Mouse (Mus musculus) brain, embryonic 14.5 days (tissue): ENCODE measurements around the gene Pth2.

ENCODE experiments used
- CTCF ChIP-seq: fragments of 200-500 bp; IDR thresholded peaks from 2 replicates; pipeline ENCODE4 v1.5.1; 2012; ENCODE audit warnings: inconsistent platforms, mild to moderate bottlenecking, moderate library complexity, borderline replicate concordance; ENCODE audit not compliant: insufficient read depth, insufficient read length; ENCODE audit errors: extremely low read depth
- POLR2A ChIP-seq: fragments of 200-500 bp; IDR thresholded peaks from 2 replicates; pipeline ENCODE4 v1.6.1; 2012; ENCODE audit warnings: mild to moderate bottlenecking, inconsistent platforms, borderline replicate concordance; ENCODE audit not compliant: poor library complexity, insufficient read depth, insufficient read length, severe bottlenecking; ENCODE audit errors: extremely low read depth

DNA sequence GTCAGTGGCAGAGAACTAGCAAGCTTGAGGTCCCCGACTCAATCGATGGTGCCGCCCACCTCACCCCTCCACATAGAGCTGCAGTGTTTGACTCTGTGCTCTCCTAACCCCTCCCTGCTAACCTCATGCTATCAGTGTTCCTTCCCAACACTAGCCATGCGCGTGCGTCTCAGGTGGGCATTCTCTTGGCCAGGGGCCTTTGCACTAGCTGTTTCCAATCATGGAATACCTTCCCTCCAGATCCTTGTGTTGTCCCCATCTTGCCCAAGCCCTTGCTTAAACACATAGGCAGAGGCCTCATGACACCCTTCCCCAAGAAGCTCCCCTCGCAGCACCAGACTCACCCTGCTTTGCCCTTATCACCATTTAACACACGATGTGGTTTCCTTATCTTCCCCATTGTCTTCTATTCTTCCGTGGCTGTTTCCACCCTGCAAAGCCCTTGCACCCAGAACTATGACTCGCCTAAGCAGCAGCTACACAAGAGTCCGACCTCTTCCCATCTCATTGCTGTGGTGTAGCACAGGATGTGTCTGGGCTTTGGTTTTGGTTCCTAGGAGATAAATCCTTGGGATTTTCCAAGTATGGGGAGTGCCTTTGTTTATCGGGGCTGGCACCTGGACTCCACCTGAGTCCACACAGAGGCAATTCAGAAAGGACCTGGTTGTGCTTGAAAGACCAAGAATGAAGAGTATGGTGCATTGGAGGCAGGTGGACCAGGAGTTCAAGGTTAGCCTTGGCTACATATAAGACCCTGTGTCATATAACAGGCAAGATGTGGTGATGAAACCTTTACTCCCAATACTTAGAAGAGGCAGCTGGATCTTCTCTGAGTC, 43.4 kb upstream of the Pth2 start:
- TF ChIP-seq CTCF = no peak
- no peak for TF ChIP-seq POLR2A
